Mouse (Mus musculus): ENCODE data around the gene Ubac1. TPM values are rescaled to one million over a fixed set of nuclear protein-coding genes. Genes with fewer than 3 reads are reported as not detected.

The Ubac1 gene
- polyA plus RNA-seq, 1 experiment, result 65.1 TPM

GRCm38 (mm10) chr2:26001136-26001535, 20.4 kb downstream of the Ubac1 start:
- Histone ChIP-seq H3K27ac (ENCODE audit: control insufficient read depth, insufficient read depth, low read depth, low read length) (no peak overlapping the region), H3K4me1 (ENCODE audit: control insufficient read depth, insufficient read depth, low read length) (no peaks in the 10 kb centered on the region), H3K36me3 (ENCODE audit: control insufficient read depth, insufficient read depth, low read length) (peaks cover 4% of the 10 kb centered on the region), H3K4me3 (ENCODE audit: control insufficient read depth, low read depth, low read length) (no peak overlapping the region), H3K27me3 (ENCODE audit: control insufficient read depth, insufficient read depth, low read length) (no peaks in the 10 kb centered on the region)
- TF ChIP-seq CTCF (IDR thresholded peaks at IDR 0.05; ENCODE audit: control insufficient read depth, insufficient read depth, insufficient replicate concordance, low read depth, low read length) (no peak), POLR2A (IDR thresholded peaks at IDR 0.05; ENCODE audit: control insufficient read depth, low read depth, low read length) (no peak)

- no peaks in the 10 kb centered on the region for H3K4me1 ChIP-seq (ENCODE audit: control insufficient read depth, insufficient read depth, low read length)
- no peak overlapping the region for H3K4me3 ChIP-seq (ENCODE audit: control insufficient read depth, low read depth, low read length)
- H3K27me3 ChIP-seq (ENCODE audit: control insufficient read depth, insufficient read depth, low read length), result no peaks in the 10 kb centered on the region
- TF ChIP-seq CTCF (IDR thresholded peaks at IDR 0.05; ENCODE audit: control insufficient read depth, insufficient read depth, insufficient replicate concordance, low read depth, low read length), result no peak
- no peak for TF ChIP-seq POLR2A (IDR thresholded peaks at IDR 0.05; ENCODE audit: control insufficient read depth, low read depth, low read length)
- no peaks in the 10 kb centered on the region for H3K36me3 ChIP-seq (ENCODE audit: control insufficient read depth, insufficient read depth, low read length)
- H3K27ac ChIP-seq (ENCODE audit: control insufficient read depth, insufficient read depth, low read depth, low read length), result no peak overlapping the region
Observed at GRCm38 (mm10) chr2:25997716-25998115, 23.8 kb downstream of the Ubac1 start.

GRCm38 (mm10) chr2:25994791-25995190, 26.8 kb downstream of the Ubac1 start:
- H3K27me3 ChIP-seq (ENCODE audit: control insufficient read depth, insufficient read depth, low read length), result no peaks in the 10 kb centered on the region
- no peak overlapping the region for H3K27ac ChIP-seq (ENCODE audit: control insufficient read depth, insufficient read depth, low read depth, low read length)
- H3K4me3 ChIP-seq (ENCODE audit: control insufficient read depth, low read depth, low read length), result no peak overlapping the region
- H3K4me1 ChIP-seq (ENCODE audit: control insufficient read depth, insufficient read depth, low read length), result no peaks in the 10 kb centered on the region
- TF ChIP-seq POLR2A (IDR thresholded peaks at IDR 0.05; ENCODE audit: control insufficient read depth, low read depth, low read length), result no peak
- TF ChIP-seq CTCF (IDR thresholded peaks at IDR 0.05; ENCODE audit: control insufficient read depth, insufficient read depth, insufficient replicate concordance, low read depth, low read length), result no peak
- no peaks in the 10 kb centered on the region for H3K36me3 ChIP-seq (ENCODE audit: control insufficient read depth, insufficient read depth, low read length)

- no peak overlapping the region for H3K27ac ChIP-seq (ENCODE audit: control insufficient read depth, insufficient read depth, low read depth, low read length)
- 0 out of 2 replicates have a peak, but pooled peaks cover 2% of the 10 kb centered on the region for H3K4me1 ChIP-seq (ENCODE audit: control insufficient read depth, insufficient read depth, low read length)
- TF ChIP-seq CTCF (IDR thresholded peaks at IDR 0.05; ENCODE audit: control insufficient read depth, insufficient read depth, insufficient replicate concordance, low read depth, low read length), result no peak
- TF ChIP-seq POLR2A (IDR thresholded peaks at IDR 0.05; ENCODE audit: control insufficient read depth, low read depth, low read length), result no peak
- H3K4me3 ChIP-seq (ENCODE audit: control insufficient read depth, low read depth, low read length), result no peak overlapping the region
- H3K27me3 ChIP-seq (ENCODE audit: control insufficient read depth, insufficient read depth, low read length), result no peaks in the 10 kb centered on the region
- H3K36me3 ChIP-seq (ENCODE audit: control insufficient read depth, insufficient read depth, low read length), result no peaks in the 10 kb centered on the region
Observed at GRCm38 (mm10) chr2:25992285-25992684, 29.3 kb downstream of the Ubac1 start.

GRCm38 (mm10) chr2:25989651-25990050, 31.9 kb downstream of the Ubac1 start:
- Histone ChIP-seq H3K27me3 (ENCODE audit: control insufficient read depth, insufficient read depth, low read length) (no peaks in the 10 kb centered on the region), H3K36me3 (ENCODE audit: control insufficient read depth, insufficient read depth, low read length) (no peaks in the 10 kb centered on the region), H3K4me1 (ENCODE audit: control insufficient read depth, insufficient read depth, low read length) (0 out of 2 replicates have a peak, but pooled peaks cover 2% of the 10 kb centered on the region), H3K4me3 (ENCODE audit: control insufficient read depth, low read depth, low read length) (no peak overlapping the region), H3K27ac (ENCODE audit: control insufficient read depth, insufficient read depth, low read depth, low read length) (no peak overlapping the region)
- TF ChIP-seq POLR2A (IDR thresholded peaks at IDR 0.05; ENCODE audit: control insufficient read depth, low read depth, low read length) (no peak), CTCF (IDR thresholded peaks at IDR 0.05; ENCODE audit: control insufficient read depth, insufficient read depth, insufficient replicate concordance, low read depth, low read length) (no peak)

GRCm38 (mm10) chr2:25987817-25988216, 33.7 kb downstream of the Ubac1 start:
- Histone ChIP-seq H3K4me3 (ENCODE audit: control insufficient read depth, low read depth, low read length) (no peak overlapping the region), H3K36me3 (ENCODE audit: control insufficient read depth, insufficient read depth, low read length) (no peaks in the 10 kb centered on the region), H3K27ac (ENCODE audit: control insufficient read depth, insufficient read depth, low read depth, low read length) (no peak overlapping the region), H3K4me1 (ENCODE audit: control insufficient read depth, insufficient read depth, low read length) (peaks cover 2% of the 10 kb centered on the region; the same call in 1 of the 2 replicates), H3K27me3 (ENCODE audit: control insufficient read depth, insufficient read depth, low read length) (no peaks in the 10 kb centered on the region)
- TF ChIP-seq CTCF (IDR thresholded peaks at IDR 0.05; ENCODE audit: control insufficient read depth, insufficient read depth, insufficient replicate concordance, low read depth, low read length) (no peak), POLR2A (IDR thresholded peaks at IDR 0.05; ENCODE audit: control insufficient read depth, low read depth, low read length) (no peak)

GRCm38 (mm10) chr2:25986601-25987000, 34.9 kb downstream of the Ubac1 start:
- TF ChIP-seq POLR2A (IDR thresholded peaks at IDR 0.05; ENCODE audit: control insufficient read depth, low read depth, low read length), result no peak
- TF ChIP-seq CTCF (IDR thresholded peaks at IDR 0.05; ENCODE audit: control insufficient read depth, insufficient read depth, insufficient replicate concordance, low read depth, low read length), result no peak
- H3K4me1 ChIP-seq (ENCODE audit: control insufficient read depth, insufficient read depth, low read length), result peaks cover 4% of the 10 kb centered on the region

More at GRCm38 (mm10) chr2:25986601-25987000, 34.9 kb downstream of the Ubac1 start:
- H3K4me3 ChIP-seq (ENCODE audit: control insufficient read depth, low read depth, low read length), result peak overlapping the region; percentile 27
- H3K27ac ChIP-seq (ENCODE audit: control insufficient read depth, insufficient read depth, low read depth, low read length), result no peak overlapping the region
- H3K27me3 ChIP-seq (ENCODE audit: control insufficient read depth, insufficient read depth, low read length), result no peaks in the 10 kb centered on the region
- H3K36me3 ChIP-seq (ENCODE audit: control insufficient read depth, insufficient read depth, low read length), result no peaks in the 10 kb centered on the region
